Mouse (Mus musculus) frontal cortex, postnatal 10 days (tissue): ENCODE data around the gene Fcer1g.

Experiments used
- DNase-seq, 2 experiments: peaks; one replicate each; pipeline ENCODE4 v3.0.0; 2022; ENCODE audit warnings: low spot score in 2 of 2, mixed read lengths in 1 of 2

Fcer1g gene

DNA sequence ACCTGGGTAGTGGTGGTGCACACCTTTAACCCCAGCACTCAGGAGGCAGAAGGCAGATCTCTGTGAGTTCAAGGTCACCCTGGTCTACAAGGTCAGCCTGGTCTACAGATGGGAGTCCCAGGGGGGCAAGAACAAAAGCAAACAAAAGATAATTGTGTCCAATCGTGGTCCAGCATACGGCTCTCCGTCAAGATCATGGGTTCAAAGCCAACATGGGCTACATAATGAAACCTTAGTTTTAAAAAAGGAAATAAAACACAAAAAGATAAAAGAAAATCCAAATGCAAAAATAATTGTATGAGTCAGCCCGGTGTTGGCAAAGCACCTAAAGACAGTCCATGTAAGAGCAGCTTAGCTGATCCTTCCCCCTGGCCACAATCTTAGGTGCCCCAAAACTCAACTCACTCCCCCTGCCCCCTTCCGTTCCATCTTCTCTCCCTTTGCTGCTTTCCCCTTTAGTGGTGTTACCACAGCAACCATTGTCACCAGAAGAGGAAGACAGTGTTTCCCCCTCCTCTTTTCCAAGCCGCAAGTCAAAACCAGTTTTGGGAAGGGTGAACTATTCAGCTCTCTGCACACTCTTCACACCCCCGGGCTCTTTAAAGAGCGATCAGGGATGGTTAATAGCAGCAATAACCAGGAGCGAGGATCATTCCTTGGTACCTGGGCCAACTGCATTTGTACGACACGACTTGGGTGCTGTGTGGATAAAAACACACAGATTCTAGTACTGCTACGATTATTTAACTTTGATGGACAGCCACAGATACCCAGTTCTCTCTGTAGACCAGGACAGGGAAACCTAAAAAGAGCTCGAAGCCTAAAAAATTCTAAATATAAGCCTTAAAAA lies 46.1 kb downstream of the Fcer1g start:
- no peak for DNase-seq

DNA sequence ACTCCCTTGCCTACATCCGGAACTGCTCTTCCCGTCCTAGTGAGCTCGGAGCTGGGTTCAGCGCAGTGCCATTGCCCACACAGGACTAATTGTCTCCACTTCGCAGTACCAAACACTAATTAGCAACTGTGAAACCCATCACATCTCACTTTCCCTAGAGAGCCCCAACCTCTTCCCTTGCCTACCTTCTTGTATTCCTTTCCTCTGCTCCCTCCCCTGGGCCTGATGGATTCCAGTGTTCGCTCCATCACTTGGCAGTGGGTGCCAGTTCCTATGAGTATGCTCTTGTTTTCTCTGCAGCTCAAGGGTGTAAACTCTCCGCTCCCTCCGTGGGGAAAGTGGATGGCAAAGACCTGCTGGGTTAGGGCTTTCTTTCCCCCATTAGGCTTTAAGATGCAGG lies 48.5 kb downstream of the Fcer1g start:
- no peak for DNase-seq

- no peak for DNase-seq
These were observed 49.9 kb downstream of the Fcer1g start for GRCm38 (mm10) chr1:171184314-171184713.

DNA sequence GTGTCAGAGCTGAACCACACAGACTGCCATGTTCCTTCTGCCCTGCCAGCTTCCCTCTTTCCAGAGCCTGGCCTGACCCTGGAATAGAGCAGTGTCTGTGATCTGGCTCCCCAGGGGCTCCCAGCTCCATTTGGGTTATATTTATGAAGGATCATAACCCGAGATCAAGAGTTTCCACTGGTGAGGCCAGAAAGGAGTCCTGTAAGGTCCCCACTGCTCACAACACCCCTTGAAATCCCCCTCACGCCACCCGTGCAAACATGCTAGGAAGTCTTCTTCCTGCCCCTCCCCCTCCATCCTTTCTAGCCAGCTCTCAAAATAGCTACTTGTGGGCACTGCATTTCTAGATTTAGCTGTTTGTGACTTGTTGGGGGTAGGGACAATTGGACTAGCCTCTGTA lies 50.5 kb downstream of the Fcer1g start:
- DNase-seq, result no peak

DNA sequence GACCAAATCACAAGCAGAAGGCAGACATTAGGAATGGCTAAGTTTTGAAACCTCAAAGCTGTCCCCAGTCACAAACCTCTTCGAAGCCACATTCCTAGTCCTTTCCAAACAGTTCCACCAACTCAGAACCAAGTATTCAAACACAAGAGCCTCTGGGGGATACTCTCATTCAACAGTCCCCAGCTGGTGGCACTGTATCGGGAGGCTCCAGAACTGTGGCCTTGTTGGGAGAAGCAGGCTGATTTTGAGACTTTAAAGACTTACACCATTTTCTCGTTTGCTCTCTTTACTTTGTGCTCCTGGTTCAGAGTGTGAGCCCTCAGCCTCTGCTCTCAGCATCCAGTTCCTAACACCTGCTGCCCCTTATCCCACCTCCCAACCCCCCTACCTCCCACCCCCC lies 51.1 kb downstream of the Fcer1g start:
- no peak for DNase-seq
